Mouse (Mus musculus) MEL (cell line): ENCODE results near the gene Pknox1. TPM values are rescaled to one million over a fixed set of nuclear protein-coding genes. Genes with fewer than 3 reads are reported as not detected.

Experiments
- polyA plus RNA-seq, 2 experiments: library from polyadenylated mRNA; stranded (reverse) in 1 of 2; unstranded in 1 of 2; fragments of >175 nt in 1 of 2; fragments of >200 nt in 1 of 2; gene quantifications; 2 replicates each; pipeline versions ENCODE4 v1.2.1 to v1.2.4; 2012; ENCODE audit warnings: low replicate concordance in 2 of 2, low read depth in 1 of 2; ENCODE audit not compliant: insufficient read length in 2 of 2, insufficient read depth in 1 of 2, missing spikeins in 1 of 2
- total RNA-seq: library from RNA; depleted of rRNA; stranded (reverse); fragments of 300-350 nt; gene quantifications from 2 replicates; pipeline ENCODE4 v1.2.3, GENCODE M21; 2012; rRNA removed

Gene Pknox1
- total and polyA plus RNA-seq, 3 experiments: 13.2 to 34.1 (median 13.6) TPM

Other genes starting within 250 kb of the Pknox1 start
- 0.20 TPM in 1 of 2 replicates, not detected in the other for gene Pde9a, start 178.5 kb upstream of the Pknox1 start, total RNA-seq
- under 1 TPM in 1 of 2 experiments, not detected in 1; 0.56 TPM for gene Pde9a, start 178.5 kb upstream of the Pknox1 start, polyA plus RNA-seq
- 104 and 118 TPM in 2 replicates for gene Wdr4, start 44.8 kb upstream of the Pknox1 start, total RNA-seq
- gene Wdr4, start 44.8 kb upstream of the Pknox1 start, polyA plus RNA-seq: 100 to 1,000 TPM in 1 of 2 experiments, not detected in 1; 109 TPM
- 189 and 198 TPM in 2 replicates for gene Ndufv3, start 44.6 kb upstream of the Pknox1 start, total RNA-seq
- 1,000 to 10,000 TPM in 1 of 2 experiments, 100 to 1,000 TPM in 1; 158 to 1,046 TPM for gene Ndufv3, start 44.6 kb upstream of the Pknox1 start, polyA plus RNA-seq
- 11.2 and 13.7 TPM in 2 replicates for gene Cbs, start 72.5 kb downstream of the Pknox1 start, total RNA-seq
- gene Cbs, start 72.5 kb downstream of the Pknox1 start, polyA plus RNA-seq: 10 to 100 TPM in 1 of 2 experiments, not detected in 1; 16.8 TPM
- 211 and 214 TPM in 2 replicates for gene U2af1, start 94.2 kb downstream of the Pknox1 start, total RNA-seq
- 100 to 1,000 TPM; 498 to 928 TPM for gene U2af1, start 94.2 kb downstream of the Pknox1 start, polyA plus RNA-seq
- not detected in 2 replicates for gene Cryaa, start 113.1 kb downstream of the Pknox1 start, total RNA-seq
- gene Cryaa, start 113.1 kb downstream of the Pknox1 start, polyA plus RNA-seq: not detected